Mouse (Mus musculus) T-helper 17 cell (primary cell): ENCODE results near the gene Coro1a.
"Not testable (repeated sequence)": the region's sequence is repeated elsewhere in the genome, so short reads cannot be mapped to it uniquely, and the experiment has no call there.

Source experiments
- in situ Hi-C, 2 experiments: fragments of 300-600 bp; cut with MboI, MseI; formaldehyde crosslinking; loops; 1 replicate in 1 of 2; 2 replicates in 1 of 2; pipeline ENCODE4 v1.15.1; 2025; ENCODE audit warnings: high pct_unique_total_duplicates in 2 of 2

Coro1a gene

DNA sequence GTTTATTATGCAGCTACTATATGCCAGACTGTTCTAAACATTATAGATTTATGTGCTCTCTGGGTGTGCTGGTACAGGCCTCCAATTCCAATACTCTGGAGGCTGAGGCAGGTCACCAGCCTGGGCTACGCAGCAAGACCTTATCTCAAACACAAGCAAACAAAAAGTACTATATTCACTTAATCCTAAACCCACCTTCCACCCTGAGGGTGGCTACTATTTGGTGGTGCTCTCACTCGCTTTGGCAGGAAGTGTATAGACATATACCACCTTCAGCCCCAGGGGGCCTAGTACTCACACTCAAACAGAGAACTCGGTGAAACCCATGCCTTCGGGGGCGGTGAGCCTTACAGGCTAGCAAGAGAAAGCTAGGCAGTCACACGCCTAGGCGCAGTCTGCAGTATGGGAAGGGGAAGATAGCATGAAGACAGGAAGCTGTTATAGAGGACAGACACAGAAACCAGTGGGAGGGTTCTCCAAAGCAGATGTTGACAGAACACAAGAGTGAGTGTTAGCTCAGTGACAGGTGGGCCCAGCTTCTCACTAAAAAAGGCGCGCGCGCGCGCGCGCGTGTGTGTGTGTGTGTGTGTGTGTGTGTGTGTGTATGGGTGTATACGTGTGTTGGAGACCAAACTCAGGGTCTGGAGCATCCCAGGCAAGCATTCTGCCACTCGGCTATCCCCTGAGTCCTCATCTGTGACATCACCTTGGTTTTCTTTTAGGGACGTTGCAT lies at the start of gene Coro1a:
Gene Coro1a, minus strand, starts transcription at position 346 of the 733 bp plus-strand sequence.
- in situ Hi-C loops, result no loop called here

DNA sequence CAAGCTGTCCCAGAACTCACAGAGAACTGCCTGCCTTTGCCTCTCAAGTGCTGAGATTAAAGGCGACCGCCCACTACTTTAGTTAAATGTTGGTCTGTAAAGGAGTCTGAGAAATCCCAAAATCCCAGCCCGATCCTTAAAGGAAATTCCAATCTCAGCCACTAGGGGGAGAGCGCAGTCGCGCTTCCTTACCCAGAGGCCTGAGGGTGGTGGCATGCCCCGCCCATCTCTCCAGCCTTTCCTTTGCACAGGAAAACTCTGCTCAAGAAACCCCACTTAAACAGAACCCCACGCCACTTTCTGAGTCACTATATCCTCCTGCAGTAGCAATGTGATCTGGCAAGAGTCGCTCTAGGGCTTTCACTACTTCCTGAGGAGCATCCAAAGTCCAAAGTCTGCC lies 47.3 kb upstream of the Coro1a start:
- in situ Hi-C loops, result no loop called here

GRCm38 (mm10) chr7:126749582-126750343 lies 42.2 kb upstream of the Coro1a start:
- in situ Hi-C loops, result no loop called here

DNA sequence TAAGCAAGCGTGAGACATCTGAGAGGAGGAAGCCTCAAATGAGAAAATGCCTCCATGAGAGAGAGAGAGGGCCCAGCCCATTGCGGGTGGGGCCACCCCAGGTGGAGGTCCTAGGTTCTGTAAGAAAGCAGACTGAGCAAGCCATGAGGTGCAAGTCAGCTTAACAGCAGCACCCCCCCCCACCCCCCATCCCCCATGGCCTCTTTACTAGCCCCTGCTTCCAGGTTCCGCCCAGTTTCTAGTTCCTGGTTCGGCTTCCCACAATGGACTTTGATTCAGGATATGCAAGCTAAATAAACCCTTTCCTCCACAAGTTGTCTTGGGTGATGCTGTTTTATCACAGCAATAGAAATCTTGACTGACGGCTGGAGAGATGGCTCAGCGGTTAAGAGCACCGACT lies 41.2 kb upstream of the Coro1a start:
- in situ Hi-C loops, result no loop called here

GRCm38 (mm10) chr7:126746798-126747197 lies 39.2 kb upstream of the Coro1a start:
- in situ Hi-C loops, result no loop called here

GRCm38 (mm10) chr7:126746066-126746465 lies 38.5 kb upstream of the Coro1a start:
- in situ Hi-C loops, result no loop called here

DNA sequence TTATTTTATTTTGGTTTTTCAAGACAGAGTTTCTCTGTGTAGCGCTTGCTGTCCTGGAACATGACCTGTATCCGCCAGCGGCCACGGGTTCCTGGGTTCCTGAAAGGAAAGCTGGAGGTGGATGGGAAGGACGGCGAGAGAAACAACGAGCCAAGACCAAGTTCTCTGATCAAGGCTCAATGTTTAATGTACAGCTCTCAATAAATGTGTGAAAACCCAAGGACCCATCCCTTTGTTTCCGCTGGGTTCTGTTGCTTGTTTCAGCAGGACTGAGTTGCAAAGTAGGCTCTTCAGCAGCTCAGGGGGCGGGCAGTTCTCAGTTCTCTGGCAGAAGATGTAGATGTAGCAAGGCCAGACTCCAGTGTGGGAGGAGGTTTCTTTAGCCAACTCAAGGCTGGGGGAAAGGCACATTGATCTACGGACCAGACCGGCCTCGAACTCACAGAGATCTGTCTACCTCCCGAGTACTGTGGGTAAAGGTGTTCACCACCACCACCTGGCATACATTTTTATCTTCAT lies 34.4 kb upstream of the Coro1a start:
- in situ Hi-C loops, result no loop called here

GRCm38 (mm10) chr7:126741452-126741851 lies 33.9 kb upstream of the Coro1a start:
- in situ Hi-C loops, result no loop called here

- in situ Hi-C loops, result no loop called here
Measured at GRCm38 (mm10) chr7:126740977-126741376, 33.4 kb upstream of the Coro1a start.

GRCm38 (mm10) chr7:126740132-126740735 lies 32.6 kb upstream of the Coro1a start:
- in situ Hi-C loops, result no loop called here

DNA sequence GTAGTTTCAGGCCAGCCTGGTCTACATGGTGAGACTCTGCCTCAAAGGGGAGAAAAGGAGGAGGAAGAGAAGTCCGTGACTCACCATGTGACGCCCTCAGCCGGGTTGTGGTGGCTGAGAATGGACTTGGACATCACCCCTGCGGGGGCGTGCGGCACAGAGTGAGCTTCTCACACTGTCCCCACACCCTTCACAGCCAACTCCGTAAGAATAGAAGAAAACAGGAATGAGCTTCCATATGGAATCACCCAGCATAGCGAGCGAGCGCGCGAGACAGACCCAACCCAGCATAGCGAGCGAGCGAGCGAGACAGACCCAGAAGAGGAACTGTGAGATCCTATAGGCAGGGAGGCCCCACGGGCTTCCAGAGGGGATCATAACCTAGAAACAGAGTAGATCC lies 32.0 kb upstream of the Coro1a start:
- in situ Hi-C loops, result no loop called here

GRCm38 (mm10) chr7:126736122-126736521 lies 28.5 kb upstream of the Coro1a start:
- in situ Hi-C loops, result no loop called here

DNA sequence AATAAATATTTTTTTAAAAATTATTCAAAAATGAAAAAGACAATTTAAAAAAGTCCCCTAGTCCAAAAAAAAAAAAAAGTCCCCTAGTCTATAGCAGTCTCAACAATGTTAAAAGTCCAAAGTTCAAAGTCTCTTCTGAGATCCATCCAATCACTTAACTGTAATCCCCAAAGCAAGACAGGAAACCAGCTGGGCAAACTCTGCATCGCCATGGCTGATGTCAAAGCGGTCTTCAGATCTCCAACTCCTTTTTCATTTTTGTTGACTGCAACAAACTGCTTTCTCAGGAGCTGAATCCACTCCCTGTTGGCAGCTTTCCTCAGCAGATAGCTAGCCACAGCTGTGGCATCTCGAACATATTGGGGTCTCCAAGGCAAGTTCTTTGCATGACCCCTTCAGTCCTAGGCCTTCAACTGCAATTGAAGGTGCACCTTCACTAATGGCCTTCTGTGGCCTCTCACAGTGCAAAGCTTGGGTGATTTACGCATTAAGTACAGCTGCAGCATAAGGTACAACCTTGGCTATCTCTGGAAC lies 22.7 kb upstream of the Coro1a start:
- in situ Hi-C loops, result not testable (repeated sequence)

GRCm38 (mm10) chr7:126725667-126726066 lies 18.1 kb upstream of the Coro1a start:
- in situ Hi-C loops, result no loop called here

DNA sequence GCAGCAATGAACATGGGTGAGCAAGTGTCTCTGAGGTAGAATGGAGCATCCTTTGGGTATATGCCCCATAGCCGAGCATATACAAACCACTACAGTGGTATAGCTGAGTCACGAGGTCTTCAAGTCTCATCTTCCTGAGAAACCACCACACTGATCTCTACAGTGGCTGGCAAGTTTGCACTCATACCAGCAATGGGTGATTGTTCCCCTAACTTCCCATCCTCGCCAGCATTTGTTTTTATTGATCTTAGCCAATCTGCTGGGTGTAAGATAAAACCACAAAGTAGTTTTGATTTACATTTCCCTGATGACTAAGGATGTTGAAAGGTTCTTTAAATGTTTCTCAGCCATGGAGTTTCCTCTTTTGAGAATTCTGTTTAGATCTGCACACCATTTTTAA lies 17.5 kb upstream of the Coro1a start:
- in situ Hi-C loops, result no loop called here

DNA sequence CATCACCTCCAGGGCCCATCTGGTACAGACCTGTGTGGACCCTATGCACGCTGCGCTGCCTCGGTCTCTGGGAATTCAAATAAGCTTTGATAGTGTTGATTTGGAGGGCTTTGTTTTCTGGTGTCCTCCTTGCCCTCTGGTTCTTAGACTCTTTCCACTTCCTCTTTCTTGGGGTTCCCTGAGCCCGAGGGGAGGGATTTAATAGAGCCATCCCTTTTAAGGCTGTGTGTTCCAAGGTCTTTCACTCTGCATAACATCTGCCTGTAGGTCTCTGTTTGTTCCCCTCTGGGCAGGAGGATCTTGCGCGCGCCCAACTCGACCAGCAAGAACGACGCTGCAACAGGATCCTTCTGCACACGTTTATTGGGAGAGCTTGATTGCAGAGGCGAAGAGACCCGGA lies 14.0 kb upstream of the Coro1a start:
- in situ Hi-C loops, result no loop called here

DNA sequence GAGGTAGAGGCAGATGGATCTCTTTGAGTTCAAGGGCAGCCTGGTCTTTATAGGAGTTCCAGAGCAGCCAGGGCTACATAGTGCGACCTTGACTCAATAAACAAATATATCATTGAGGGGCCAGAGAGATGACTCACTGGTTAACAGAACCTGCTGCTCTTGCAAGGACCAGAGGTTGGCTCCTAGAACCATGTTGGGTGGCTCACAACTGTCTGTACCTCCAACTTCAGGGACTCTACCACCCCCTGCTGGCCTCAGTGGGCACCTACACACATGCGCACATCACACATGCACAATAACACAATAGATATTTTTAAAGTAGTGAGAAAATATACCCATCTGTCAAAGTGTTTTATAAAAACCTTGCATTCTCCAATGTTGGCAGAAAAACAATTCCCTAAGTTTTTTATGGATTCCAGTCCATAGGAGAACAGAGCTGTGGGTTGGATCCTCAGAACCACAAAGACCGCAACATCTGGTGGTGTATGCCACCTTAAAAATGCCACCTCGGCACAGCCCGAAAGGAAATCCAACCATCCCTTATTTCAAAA lies 11.3 kb upstream of the Coro1a start:
- in situ Hi-C loops, result no loop called here

GRCm38 (mm10) chr7:126717566-126717965 lies 10.0 kb upstream of the Coro1a start:
- in situ Hi-C loops, result no loop called here

- in situ Hi-C loops, result no loop called here
Measured at GRCm38 (mm10) chr7:126715679-126716078, 8.1 kb upstream of the Coro1a start.

DNA sequence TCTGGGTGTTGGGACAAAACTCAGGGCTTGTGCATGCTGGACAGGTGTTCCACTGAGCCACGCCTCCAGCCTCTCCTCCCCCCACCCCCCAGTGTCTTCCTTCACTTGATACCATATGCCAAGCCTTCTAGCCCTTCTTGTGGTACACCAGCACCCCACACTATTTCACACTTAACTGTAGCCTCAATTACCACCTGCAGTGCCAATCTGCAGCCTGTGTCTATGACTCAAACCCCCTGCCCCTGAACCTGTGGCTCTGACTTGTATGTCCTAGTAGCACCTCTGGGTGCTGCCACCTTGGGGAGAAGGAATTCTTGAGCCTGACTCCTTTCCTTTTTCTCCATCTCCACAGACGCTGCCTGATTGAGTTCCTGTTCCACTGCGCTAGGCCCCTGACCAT lies 4.3 kb upstream of the Coro1a start:
- in situ Hi-C loops, result no loop called here

DNA sequence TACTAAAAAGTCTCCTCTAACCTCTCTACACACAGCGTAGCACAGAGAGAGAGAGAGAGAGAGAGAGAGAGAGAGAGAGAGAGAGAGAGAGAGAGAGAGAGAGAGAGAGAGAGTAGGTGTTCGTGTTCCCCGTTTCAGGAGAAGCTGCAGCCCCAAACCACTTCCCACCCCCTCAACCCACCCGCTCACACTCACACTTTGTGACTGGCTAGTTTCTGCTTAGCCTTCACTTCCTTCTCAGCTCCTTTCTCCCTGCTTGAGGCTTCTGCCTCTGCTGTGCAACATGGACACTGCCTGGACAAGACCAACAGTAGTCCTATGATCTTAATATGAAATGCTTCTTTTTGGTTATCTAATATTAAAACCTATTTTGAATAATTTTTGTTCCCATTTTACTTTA lies 2.7 kb upstream of the Coro1a start:
- in situ Hi-C loops, result no loop called here
